Mouse (Mus musculus) thymus, adult 2 months (tissue): ENCODE results near the gene Plxnd1. TPM values are rescaled to one million over a fixed set of nuclear protein-coding genes. Genes with fewer than 3 reads are reported as not detected.

Experiments
- DNase-seq: peaks from one replicate; pipeline ENCODE4 v3.0.0; 2021
- H3K27ac ChIP-seq: fragments of 200-500 bp; 2 replicates; pipeline ENCODE4 v1.5.1; 2012; ENCODE audit warnings: low read length, control low read depth; ENCODE audit not compliant: control insufficient read depth, insufficient read depth
- H3K27me3 ChIP-seq: fragments of 200-500 bp; 2 replicates; pipeline ENCODE4 v1.6.1; 2012; ENCODE audit warnings: mild to moderate bottlenecking, low read length, moderate library complexity, mixed read lengths; ENCODE audit not compliant: control insufficient read depth, insufficient read depth
- H3K36me3 ChIP-seq: fragments of 200-500 bp; 2 replicates; pipeline ENCODE4 v1.6.1; 2012; ENCODE audit warnings: mild to moderate bottlenecking, low read length, moderate library complexity; ENCODE audit not compliant: control insufficient read depth, insufficient read depth
- H3K4me1 ChIP-seq: fragments of 200-500 bp; replicated peaks from 2 replicates; pipeline ENCODE4 v1.6.1; 2012; ENCODE audit warnings: low read length; ENCODE audit not compliant: control insufficient read depth, insufficient read depth
- H3K4me3 ChIP-seq: fragments of 200-500 bp; 2 replicates; pipeline ENCODE4 v1.5.1; 2012; ENCODE audit warnings: mild to moderate bottlenecking, low read length, control low read depth, moderate library complexity; ENCODE audit not compliant: control insufficient read depth, insufficient read depth
- CTCF ChIP-seq: fragments of 200-500 bp; IDR thresholded peaks from 2 replicates; pipeline ENCODE4 v1.5.1; 2012; ENCODE audit warnings: mild to moderate bottlenecking, control low read depth, low read length, moderate library complexity, borderline replicate concordance; ENCODE audit not compliant: control insufficient read depth, poor library complexity, insufficient read depth; ENCODE audit errors: extremely low read depth
- POLR2A ChIP-seq: fragments of 200-500 bp; IDR thresholded peaks from 2 replicates; pipeline ENCODE4 v1.6.1; 2012; ENCODE audit warnings: mild to moderate bottlenecking, low read length, control low read depth, moderate library complexity; ENCODE audit not compliant: control insufficient read depth, poor library complexity, insufficient read depth; ENCODE audit errors: extremely low read depth
- WGBS: fragments of 180-500 bp; shearing (Covaris S2); methylation state at CpG from one replicate; pipeline ENCODE4 v1.1.7; 2018; 5-methylcytosine and 5-hydroxymethylcytosine counted together
- polyA plus RNA-seq: library from polyadenylated mRNA; depleted of rRNA; stranded (reverse); fragments of >200 nt; gene quantifications from 2 replicates; pipeline ENCODE4 v1.2.3, GENCODE M21; 2012; rRNA removed

Gene Plxnd1
- polyA plus RNA-seq = 466 and 519 TPM in 2 replicates

GRCm38 (mm10) chr6:115994877-115995520 is at the start of gene Plxnd1:
TSS of gene Plxnd1 (minus strand) at chr6:115995005.
- Histone ChIP-seq H3K27me3 (no peaks in the 10 kb centered on the region), H3K27ac (peak within 1 kb of the TSS; percentile 82), H3K36me3 (no peaks in the 10 kb centered on the region), H3K4me1 (peaks cover 55% of the 10 kb centered on the region), H3K4me3 (peak within 1 kb of the TSS; percentile 96)
- DNase-seq = peak; percentile 96
- WGBS = 2% methylated on average over 33 of the region's 51 CpGs
- TF ChIP-seq CTCF (0 out of 2 replicates have a peak, but pooled peaks have one; percentile 36), POLR2A (no peak)

- 100% methylated on average over 2 of the region's 2 CpGs for WGBS
- Histone ChIP-seq H3K36me3 (no peaks in the 10 kb centered on the region), H3K4me1 (no peaks in the 10 kb centered on the region), H3K27ac (no peak overlapping the region), H3K27me3 (no peaks in the 10 kb centered on the region), H3K4me3 (no peak overlapping the region)
- DNase-seq = no peak
- TF ChIP-seq CTCF (no peak), POLR2A (no peak)
Measured at GRCm38 (mm10) chr6:116044039-116044438, 49.2 kb upstream of the Plxnd1 start.

- 94% methylated on average over 2 of the region's 2 CpGs for WGBS
- Histone ChIP-seq H3K4me3 (no peak overlapping the region), H3K4me1 (no peaks in the 10 kb centered on the region), H3K36me3 (no peaks in the 10 kb centered on the region), H3K27ac (no peak overlapping the region), H3K27me3 (no peaks in the 10 kb centered on the region)
- TF ChIP-seq POLR2A = no peak
- DNase-seq = no peak
Measured at GRCm38 (mm10) chr6:116038222-116038621, 43.4 kb upstream of the Plxnd1 start.

- WGBS = 90% methylated on average over 5 of the region's 5 CpGs
- H3K36me3 ChIP-seq = no peaks in the 10 kb centered on the region
- TF ChIP-seq CTCF (no peak), POLR2A (no peak)
Measured at GRCm38 (mm10) chr6:116037281-116037831, 42.6 kb upstream of the Plxnd1 start.

GRCm38 (mm10) chr6:116036555-116036954 is 41.8 kb upstream of the Plxnd1 start:
- 96% methylated on average over 2 of the region's 2 CpGs for WGBS

More at GRCm38 (mm10) chr6:116037281-116037831, 42.6 kb upstream of the Plxnd1 start:
- no peaks in the 10 kb centered on the region for H3K4me1 ChIP-seq
- no peaks in the 10 kb centered on the region for H3K27me3 ChIP-seq
- no peak overlapping the region for H3K27ac ChIP-seq
- H3K4me3 ChIP-seq = no peak overlapping the region
- no peak for DNase-seq

GRCm38 (mm10) chr6:116031052-116031451 is 36.2 kb upstream of the Plxnd1 start:
- no peak for TF ChIP-seq CTCF
- no peak for TF ChIP-seq POLR2A
- Histone ChIP-seq H3K27ac (no peak overlapping the region), H3K4me3 (no peak overlapping the region), H3K36me3 (no peaks in the 10 kb centered on the region), H3K4me1 (no peaks in the 10 kb centered on the region), H3K27me3 (no peaks in the 10 kb centered on the region)
- 95% methylated on average over 5 of the region's 5 CpGs for WGBS
- no peak for DNase-seq

More at GRCm38 (mm10) chr6:116036555-116036954, 41.8 kb upstream of the Plxnd1 start:
- Histone ChIP-seq H3K4me1 (no peaks in the 10 kb centered on the region), H3K36me3 (no peaks in the 10 kb centered on the region), H3K27ac (no peak overlapping the region), H3K27me3 (no peaks in the 10 kb centered on the region), H3K4me3 (no peak overlapping the region)
- DNase-seq = no peak
- no peak for TF ChIP-seq POLR2A
- no peak for TF ChIP-seq CTCF

GRCm38 (mm10) chr6:116024666-116025065 is 29.9 kb upstream of the Plxnd1 start:
- no peaks in the 10 kb centered on the region for H3K4me1 ChIP-seq
- H3K27ac ChIP-seq = no peak overlapping the region
- H3K4me3 ChIP-seq = no peak overlapping the region
- peaks cover 11% of the 10 kb centered on the region for H3K36me3 ChIP-seq
- 92% methylated on average over 4 of the region's 4 CpGs for WGBS
- no peaks in the 10 kb centered on the region for H3K27me3 ChIP-seq
- no peak for DNase-seq
- TF ChIP-seq CTCF (no peak), POLR2A (no peak)
